Mouse (Mus musculus): ENCODE data around the gene Fgf9.

Fgf9 gene

DNA sequence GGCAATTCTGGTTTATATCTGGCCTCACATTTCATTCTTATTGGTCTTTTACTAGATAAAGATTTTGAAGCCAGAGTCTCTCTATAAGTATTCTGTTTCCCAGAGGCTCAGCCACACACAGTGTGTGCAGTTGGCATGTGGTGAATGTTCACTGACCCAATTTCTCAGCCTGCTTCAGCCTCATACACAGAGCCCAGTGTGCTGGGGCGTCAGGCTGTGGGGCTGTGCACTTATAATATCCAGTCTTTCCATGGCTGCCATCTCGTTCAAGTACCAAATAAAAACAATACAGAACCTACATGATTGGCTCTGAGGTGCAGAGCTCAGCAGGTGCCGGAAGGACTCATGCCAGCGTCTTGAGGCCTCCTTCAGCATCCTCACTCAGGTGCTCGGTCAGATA, 19.1 kb downstream of the Fgf9 start:
- 77% methylated on average over 5 of the region's 5 CpGs for WGBS

DNA sequence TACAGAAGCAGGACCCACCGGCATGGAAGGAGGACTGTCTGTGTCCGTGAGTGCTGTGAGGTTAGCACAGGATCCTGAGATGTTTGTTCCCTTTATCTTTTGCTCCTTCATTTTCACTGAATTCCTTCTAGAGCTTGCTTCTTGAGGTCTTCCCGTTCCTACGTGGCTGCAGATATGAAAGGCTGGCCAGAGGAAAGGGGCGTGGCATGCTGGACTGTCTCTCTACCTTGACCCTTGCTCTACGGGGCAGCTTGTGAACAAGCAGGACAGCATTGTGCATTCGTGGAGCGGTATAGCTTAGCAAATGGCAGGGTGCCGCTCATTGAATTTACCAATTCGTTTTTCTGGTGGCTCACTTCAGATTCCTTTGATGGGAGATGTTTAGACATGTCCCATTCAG, 21.0 kb downstream of the Fgf9 start:
- 86% methylated on average over 10 of the region's 10 CpGs for WGBS

DNA sequence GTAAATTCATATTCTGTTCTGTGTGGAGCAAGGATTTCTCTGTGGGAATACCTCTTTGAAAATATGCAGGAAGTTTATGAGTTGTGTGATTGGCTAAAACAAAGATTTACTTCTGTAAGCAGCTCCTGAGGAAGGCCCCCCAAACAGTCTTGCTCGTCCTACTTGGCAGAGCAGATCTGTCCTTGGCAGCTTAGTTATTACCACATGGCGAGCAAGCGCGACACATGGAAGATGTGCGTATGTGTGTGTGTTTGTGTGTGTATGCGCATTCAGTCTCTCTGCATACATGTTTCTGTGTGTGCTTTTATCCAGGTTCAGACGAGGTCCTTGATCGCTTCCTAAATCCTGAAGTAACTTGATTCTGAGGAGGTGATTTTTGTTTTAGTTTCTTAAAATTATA, 29.3 kb downstream of the Fgf9 start:
- 67% methylated on average over 8 of the region's 8 CpGs for WGBS

DNA sequence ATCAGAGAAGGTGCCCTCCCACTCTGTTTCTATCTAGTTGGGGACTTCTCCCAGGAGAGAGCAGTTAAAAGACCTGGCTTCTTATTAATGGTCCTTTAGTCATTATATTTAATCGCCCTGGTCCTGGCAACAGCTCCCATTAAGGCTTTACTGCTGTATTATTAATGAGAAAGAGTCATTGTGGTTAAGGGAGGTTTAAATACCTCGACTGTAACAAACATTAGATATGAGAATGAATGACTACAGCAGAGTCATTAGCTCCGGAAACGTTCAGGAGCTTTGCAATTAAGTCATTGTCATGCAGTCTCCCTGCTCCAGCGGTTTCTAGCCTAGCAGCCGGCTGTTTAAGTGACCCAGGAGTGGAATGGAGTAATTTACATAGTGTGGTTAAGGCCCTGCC, 31.0 kb downstream of the Fgf9 start:
- 54% methylated on average over 6 of the region's 6 CpGs for WGBS

DNA sequence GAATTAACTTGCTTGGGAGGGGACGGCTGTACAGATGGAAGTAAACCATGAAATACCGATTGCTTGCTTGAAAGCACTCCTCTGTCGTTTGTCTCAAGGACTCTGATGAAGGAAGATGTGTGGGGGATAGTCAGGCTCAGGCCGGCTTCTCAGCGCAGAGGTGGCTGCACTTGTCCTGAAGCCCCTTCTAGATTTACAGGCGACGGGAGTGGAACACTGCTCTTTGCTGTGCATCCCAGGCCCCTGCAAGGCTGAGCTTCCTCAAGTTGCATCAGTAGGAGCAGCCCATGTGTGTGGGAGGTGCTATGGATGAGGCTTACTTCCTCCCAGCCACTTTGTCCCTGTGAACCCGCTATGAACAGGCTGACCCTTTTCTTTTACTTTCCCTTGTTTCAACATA, 33.9 kb downstream of the Fgf9 start:
- 83% methylated on average over 8 of the region's 8 CpGs for whole genome bisulfite sequencing

DNA sequence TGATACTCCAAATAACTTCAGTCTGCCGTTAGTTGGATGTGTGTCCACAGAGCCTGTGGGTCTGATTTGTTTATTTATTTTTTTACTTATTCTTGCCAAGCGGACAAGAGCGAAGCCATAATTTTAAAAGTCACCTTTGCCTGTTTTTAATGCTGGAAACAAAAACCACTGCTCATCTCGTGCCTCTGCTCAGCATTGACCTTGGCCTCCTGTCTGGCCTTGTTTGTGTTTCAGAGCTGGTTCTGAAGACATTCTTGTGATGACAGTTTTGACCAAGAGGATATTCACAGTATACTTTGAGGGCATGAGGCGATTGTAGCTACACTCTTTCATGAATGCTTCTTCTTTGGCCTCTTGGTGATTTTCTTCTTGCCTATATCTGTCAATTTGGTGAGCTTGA, 35.2 kb downstream of the Fgf9 start:
- 86% methylated on average over 5 of the region's 5 CpGs for WGBS

DNA sequence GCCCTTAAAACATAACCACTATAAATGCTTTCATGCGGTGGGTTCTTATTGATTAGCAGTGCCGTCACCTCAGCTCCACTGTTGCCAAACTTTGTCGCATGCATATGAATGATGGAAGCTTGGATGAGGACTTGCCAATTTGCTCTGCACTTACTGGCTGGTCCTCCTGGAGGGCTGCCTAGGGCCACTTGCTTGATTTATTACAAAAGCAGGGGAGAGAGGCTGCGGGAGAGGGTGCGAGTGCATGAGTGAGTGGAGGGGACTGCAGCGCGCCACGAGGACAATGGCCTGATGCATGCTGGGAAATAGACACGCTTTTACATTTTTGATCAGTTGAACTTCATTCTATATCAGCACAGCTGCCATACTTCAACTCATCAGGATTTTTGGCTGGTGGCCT, 39.3 kb downstream of the Fgf9 start:
- 70% methylated on average over 9 of the region's 9 CpGs for WGBS

DNA sequence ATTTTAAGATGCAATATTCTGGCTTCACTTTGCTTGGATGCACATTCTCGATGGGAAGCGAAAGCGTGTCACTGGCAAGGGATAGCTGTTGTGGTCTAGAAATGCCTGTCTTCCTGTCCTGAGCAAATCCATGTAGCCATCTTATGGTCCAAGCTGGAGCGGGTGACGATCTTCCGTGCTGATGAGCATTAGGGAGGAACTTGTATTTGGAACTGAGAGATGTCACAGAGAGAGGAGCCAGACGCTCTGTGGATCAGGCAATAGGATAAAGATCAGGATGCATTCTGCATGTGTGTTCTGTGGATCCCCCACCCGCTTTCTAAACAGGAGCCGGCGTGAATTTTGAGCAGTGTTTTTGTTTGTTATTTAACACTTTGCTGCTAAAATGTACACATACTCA, 41.2 kb downstream of the Fgf9 start:
- WGBS = 84% methylated on average over 10 of the region's 10 CpGs

DNA sequence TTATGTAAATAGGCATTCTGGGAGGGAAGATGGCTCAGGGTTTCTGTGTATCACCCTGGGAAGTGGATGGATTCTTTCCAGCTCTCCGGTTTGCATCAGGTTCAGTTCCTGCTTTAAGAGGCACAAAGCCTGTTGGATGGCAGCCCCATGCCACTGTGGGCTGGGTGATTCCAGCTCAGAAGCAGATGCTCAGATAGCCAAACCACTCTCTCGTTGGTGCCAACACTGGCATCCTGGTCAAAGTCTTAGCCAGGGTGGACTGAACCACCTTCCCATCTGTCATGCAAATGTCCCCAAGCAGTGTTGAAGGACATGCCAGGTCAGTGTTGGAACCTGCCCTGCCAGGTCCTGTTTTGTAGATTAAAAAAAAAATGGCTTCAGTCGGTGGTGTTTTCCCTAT, 42.0 kb downstream of the Fgf9 start:
- WGBS = 55% methylated on average over 3 of the region's 3 CpGs

DNA sequence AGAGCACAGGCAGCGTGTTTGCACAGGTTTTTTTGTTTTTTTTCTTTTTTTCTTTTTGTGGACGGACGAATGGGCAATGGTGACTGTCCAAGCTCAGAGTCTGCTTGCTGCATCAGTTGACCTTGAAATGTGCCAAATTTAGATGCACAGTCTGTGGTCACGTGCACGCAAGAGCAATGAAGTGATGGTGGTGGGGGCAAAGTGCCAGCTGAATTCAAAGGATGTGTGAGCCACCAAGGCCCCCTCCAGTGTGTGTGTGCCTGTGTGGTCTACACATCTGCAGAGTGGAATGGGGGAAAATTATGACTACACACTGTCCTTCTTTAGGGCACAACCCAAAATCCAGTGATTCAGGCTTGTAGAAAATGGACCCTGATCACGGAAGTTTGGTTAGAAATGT, 42.8 kb downstream of the Fgf9 start:
- 40% methylated on average over 6 of the region's 6 CpGs for WGBS

DNA sequence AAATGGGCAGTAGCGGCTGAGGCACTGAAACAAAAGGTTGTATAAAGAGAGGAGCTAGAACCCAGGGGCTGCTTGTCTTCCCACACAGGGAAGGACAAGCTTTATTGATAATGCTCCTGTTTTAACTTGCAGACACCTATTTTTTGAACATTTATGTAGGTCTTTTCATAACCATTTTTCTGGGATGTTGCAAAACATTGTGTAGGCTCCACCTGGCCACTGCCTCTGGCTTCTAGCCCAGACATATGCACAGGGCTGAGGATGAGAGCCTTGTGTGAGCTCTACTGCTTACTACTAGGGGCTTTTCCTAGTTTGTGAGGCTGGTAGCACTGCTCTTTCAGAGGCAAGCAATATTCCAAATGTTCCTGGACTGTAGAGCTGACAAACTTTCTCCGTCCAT, 43.8 kb downstream of the Fgf9 start:
- 75% methylated on average over 2 of the region's 2 CpGs for WGBS

DNA sequence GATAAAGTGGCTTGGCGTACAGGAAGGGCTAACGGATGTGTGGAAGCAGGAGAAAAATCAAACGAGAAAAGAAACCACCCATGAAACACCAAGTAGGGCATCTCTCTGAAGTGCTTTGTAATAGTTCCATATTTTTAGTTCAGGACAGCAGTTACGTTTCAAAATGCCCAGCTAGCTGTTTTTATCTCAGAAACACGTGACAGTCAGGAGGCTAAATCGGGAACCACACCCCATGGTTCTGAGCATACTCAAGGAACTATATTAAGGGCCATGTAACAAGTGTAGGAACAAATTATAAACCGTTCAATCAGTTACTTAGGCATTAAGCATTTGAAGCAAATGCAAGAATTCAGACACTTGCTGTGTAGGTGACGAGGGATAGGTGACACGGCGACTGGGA, 56.2 kb downstream of the Fgf9 start:
- WGBS = 65% methylated on average over 10 of the region's 10 CpGs

DNA sequence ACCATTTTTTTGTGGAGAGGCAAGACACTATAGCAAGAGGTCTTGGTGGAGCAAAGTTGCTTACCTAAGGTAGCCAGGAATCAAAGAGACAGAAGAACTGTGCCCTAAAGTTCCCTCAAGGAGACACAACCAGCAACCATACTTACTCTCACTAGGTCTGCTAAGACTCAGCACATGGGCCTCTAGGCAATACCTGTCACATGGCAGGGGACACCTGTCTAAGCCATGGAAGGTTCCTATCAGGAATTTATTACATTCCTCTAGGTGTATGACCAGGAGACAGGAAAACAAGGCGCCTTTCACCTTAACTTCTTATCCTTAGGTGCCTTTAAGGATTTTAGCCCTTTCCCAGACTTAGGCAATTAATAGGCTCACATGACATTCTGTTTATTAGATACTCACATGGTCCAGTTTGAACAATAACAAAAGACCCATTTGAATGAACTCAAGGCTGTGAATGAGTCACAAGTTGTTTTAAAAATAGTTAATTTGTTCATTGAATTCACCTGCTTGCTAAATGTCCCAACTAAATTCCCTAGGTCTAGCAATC, 69.2 kb downstream of the Fgf9 start:
- WGBS = 89% methylated on average over 1 of the region's 1 CpGs

DNA sequence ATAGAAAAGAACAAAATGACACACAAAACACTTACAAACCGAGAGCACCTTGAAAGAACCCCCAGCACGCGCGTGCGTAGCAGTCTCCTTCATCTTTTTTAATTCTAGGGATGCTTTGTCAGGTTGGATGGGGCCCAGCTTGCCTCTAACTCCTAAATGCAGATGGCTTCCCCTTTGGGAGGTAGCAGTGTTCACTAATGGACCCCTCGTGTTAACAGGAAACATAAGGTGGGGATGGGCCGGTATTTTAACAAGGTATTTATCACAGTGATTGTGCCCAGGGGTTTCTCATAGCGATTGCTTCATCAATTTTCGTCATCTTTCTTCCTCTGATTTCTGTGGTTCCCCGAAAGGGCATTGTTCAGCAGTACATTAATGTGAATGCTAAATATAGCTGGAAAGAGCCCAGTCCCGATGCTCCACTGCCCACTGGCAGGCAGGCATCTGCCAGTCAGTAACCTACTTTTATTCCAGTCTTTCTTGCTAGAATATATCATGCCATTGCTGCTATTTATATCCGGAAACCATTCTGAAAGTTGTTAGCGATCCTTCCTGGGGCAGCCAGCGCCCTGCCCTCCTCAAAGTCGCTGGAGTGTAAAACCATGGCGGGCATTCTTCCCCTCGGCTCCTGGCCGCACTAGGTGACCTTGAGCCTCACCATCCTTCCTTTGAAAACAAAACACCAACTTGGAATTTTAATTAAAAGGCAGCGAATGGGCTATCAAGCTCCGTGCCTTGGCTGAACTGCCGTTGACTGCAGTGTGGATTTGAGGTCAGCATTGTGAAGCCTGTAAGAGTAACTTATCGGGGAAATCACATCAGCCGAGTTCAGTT, 79.5 kb downstream of the Fgf9 start:
- 43% methylated on average over 23 of the region's 23 CpGs for WGBS

DNA sequence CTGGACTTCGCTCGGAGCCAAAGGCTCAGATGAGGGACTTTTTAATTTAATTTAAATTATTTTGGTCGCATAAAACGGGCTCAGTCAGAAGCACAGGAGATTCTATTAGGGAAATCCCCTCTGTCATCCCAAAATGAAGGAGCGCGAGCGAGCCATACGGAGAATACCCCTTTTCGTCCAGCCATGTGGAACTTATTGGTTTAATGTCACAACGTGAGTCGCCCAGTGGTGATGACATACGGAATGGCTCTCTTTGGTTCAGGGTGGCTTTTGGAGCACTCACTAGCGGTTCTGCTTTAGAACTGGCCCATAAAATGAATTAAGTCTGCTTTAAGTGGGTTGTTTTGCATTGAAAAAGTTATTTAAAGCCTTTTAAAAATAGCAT, 80.1 kb downstream of the Fgf9 start:
- 58% methylated on average over 13 of the region's 13 CpGs for WGBS

DNA sequence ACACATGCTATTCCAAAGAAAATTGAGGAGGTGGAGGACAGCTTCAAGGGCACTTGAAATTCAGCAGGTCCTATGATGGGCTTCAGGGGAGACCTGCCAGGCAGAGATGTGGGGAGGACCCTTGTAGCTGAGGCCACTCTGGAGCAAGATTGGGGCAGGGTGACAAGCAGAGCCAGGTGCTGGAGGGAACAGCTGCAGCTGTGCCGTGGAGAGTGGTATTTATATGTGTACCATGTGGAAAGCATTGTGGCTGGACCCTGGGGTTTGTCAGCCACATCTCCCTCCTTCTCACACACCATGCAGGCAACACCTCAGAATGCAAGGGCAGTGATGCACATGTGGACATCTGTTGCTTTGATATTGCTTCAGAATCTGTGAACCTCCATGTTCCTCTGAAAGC, 81.8 kb downstream of the Fgf9 start:
- WGBS = 81% methylated on average over 1 of the region's 1 CpGs

DNA sequence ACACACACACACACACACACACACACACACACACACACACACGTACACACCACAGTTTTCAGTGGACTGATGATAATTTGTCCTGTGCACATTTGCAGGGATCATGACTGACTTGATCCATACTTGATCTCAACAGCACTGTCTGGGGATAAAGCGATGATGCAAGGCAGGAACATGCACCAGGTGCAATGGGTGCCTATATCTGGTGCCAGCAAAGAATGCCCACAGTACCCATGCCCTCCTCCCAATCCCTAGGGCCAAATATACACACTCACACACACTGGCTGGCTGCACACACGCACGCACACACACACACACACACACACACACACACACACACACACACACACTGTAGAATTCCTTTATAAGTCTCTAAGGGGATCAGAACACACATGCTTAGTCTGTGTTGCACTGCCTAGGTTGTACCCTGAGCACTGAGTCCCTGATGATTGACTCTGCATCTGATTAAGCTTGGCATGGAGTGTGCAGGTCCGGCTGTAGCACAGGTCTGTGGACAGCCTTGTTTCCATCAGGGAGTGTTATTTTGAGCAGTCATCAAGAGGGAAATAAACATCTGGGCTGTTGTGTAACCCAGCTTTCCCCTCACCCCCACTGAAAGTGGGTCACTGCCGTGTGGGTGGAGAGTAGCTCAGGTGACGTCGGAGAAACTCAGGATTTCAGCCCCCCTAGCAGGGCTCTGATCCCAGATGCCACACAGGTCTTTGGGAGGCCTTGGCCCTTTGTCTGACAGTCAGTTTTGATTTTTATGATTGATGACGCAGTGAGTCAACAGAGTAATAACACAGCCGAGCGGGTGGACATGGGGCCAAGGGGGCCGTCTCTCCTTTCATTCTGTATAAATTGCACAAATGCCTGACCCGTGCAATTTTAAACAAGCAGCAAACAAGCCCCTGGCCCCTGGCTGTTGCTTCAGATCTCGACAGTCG, 83.4 kb downstream of the Fgf9 start:
- WGBS = 68% methylated on average over 15 of the region's 15 CpGs

DNA sequence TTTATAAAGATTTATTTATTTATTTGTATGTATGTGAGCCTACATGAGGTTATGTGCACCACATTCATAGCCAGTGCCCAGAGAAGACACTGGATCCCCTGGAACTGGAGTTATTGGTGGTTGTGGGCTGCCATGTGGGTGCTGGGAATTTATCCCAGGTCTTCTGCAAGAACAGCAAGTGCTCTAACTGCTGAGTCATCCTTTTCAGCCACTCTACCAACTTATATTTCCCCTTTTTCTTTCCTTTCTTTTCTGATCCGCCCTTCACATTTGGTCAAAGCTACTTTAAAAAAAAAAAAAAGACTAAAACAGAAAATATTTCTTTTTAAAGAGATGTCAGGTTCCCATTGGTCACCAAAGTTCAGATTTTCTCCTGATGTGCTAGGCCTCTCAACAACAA, 90.3 kb downstream of the Fgf9 start:
- 69% methylated on average over 1 of the region's 1 CpGs for WGBS
